Mouse (Mus musculus): ENCODE data around the gene Mfap1b. TPM values are rescaled to one million over a fixed set of nuclear protein-coding genes. Genes with fewer than 3 reads are reported as not detected.

Gene Mfap1b
- polyA plus RNA-seq, 1 experiment from 2014 or later: 63.3 TPM

DNA sequence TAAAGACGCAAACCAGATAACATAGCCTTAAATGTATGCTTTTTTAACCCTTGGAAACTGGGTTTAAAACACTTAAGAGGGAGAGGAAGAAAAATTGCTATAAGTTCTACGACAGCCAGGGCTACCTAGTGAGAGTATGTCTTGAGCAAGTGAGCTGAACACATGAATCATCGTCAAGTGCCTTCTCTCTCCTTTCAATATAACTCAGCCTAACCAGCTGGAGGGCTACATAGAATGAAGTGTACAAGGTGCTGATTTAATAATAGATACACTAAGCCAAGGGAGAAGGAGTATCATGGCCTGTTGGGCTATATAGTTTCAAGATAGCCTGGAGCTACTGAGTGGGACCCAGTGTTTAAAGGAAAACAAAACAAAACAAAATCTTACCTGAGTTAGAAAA, 55.4 kb downstream of the Mfap1b start:
- 92% methylated on average over 3 of the region's 3 CpGs for WGBS
- Histone ChIP-seq H3K4me3 (no peak overlapping the region), H3K9ac (no peak overlapping the region), H3K4me2 (no peak overlapping the region), H3K27ac (no peak overlapping the region), H3K27me3 (no peaks in the 10 kb centered on the region), H3K36me3 (peaks cover 54% of the 10 kb centered on the region), H3K9me3 (no peaks in the 10 kb centered on the region), H3K4me1 (peaks cover 24% of the 10 kb centered on the region)
- no peak for ATAC-seq (ENCODE audit: insufficient number of reproducible peaks, insufficient read depth, low FRiP score, low TSS enrichment, low read depth)

DNA sequence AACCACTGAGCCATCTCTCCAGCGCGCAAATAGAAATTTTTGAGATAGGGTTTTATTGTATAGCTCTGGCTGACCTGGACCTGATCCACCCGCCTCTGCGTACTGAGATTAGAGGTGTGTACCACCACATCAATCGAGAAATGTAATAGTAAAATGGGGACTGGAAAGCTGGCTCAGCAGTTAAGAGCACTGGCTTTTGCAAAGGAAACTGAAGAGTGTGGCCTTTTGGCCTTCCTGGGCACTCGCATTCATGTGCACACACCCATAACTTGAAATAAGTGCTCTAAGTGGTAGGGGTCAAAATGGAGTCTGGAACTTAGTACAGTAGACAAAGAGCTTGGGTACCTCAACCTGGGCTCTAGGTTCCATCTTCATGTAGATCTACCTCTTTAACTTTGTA, 57.5 kb downstream of the Mfap1b start:
- Histone ChIP-seq H3K4me3 (peak overlapping the region; percentile 73; the same call in 1 of the 2 replicates), H3K4me2 (peak overlapping the region; percentile 68)

GRCm38 (mm10) chr2:121415591-121415990, 58.3 kb downstream of the Mfap1b start:
- 73% methylated on average over 3 of the region's 3 CpGs for WGBS
- Histone ChIP-seq H3K36me3 (peaks cover 30% of the 10 kb centered on the region), H3K4me3 (peak overlapping the region; percentile 73), H3K4me1 (peaks cover 24% of the 10 kb centered on the region), H3K4me2 (peak overlapping the region; percentile 68), H3K27ac (no peak overlapping the region), H3K9me3 (no peaks in the 10 kb centered on the region), H3K9ac (peak overlapping the region; percentile 62), H3K27me3 (no peaks in the 10 kb centered on the region)
- ATAC-seq (ENCODE audit: insufficient number of reproducible peaks, insufficient read depth, low FRiP score, low TSS enrichment, low read depth): no peak

More for the DNA sequence above, 57.5 kb downstream of the Mfap1b start:
- Histone ChIP-seq H3K36me3 (peaks cover 35% of the 10 kb centered on the region), H3K9me3 (no peaks in the 10 kb centered on the region), H3K9ac (no peak overlapping the region), H3K27me3 (no peaks in the 10 kb centered on the region), H3K4me1 (peaks cover 24% of the 10 kb centered on the region), H3K27ac (no peak overlapping the region)
- 92% methylated on average over 6 of the region's 6 CpGs for WGBS
- no peak for ATAC-seq (ENCODE audit: insufficient number of reproducible peaks, insufficient read depth, low FRiP score, low TSS enrichment, low read depth)

DNA sequence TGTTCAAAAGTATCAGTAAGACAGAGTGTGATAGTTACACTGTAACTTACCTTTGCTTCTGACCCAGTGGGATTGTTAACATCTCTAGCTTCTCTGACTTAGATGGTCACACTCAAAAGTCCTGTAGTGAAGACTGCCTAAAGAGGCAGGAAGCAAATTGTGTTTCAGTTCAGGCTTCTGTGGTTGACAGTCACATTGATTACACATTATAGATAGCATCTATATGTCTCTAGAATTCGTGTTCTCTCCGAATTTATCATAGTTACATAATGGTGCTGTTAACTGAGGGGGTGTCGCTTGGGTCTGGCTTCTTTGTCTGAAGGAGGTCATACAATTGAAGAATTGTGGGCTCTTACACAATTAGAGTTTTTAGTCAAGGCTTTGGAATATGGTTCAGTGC, 58.8 kb downstream of the Mfap1b start:
- H3K4me1 ChIP-seq: peaks cover 24% of the 10 kb centered on the region
- 57% methylated on average over 3 of the region's 3 CpGs for WGBS
- no peak overlapping the region for H3K27ac ChIP-seq
- peak overlapping the region; percentile 68 for H3K4me2 ChIP-seq
- H3K27me3 ChIP-seq: no peaks in the 10 kb centered on the region
- H3K9ac ChIP-seq: peak overlapping the region; percentile 62
- peak overlapping the region; percentile 73 for H3K4me3 ChIP-seq
- no peaks in the 10 kb centered on the region for H3K9me3 ChIP-seq
- peaks cover 26% of the 10 kb centered on the region for H3K36me3 ChIP-seq
- ATAC-seq (ENCODE audit: insufficient number of reproducible peaks, insufficient read depth, low FRiP score, low TSS enrichment, low read depth): no peak

- Histone ChIP-seq H3K9ac (peak overlapping the region; percentile 98), H3K36me3 (peaks cover 21% of the 10 kb centered on the region), H3K4me2 (peak overlapping the region; percentile 68), H3K9me3 (no peaks in the 10 kb centered on the region), H3K27me3 (no peaks in the 10 kb centered on the region), H3K4me1 (peaks cover 24% of the 10 kb centered on the region), H3K27ac (peak overlapping the region; percentile 95), H3K4me3 (peak overlapping the region; percentile 73)
- ATAC-seq (ENCODE audit: insufficient number of reproducible peaks, insufficient read depth, low FRiP score, low TSS enrichment, low read depth): peak; percentile 50
- under 1% methylated on average over 32 of the region's 32 CpGs for WGBS
Measured at GRCm38 (mm10) chr2:121414139-121414685, 59.7 kb downstream of the Mfap1b start.

- Histone ChIP-seq H3K4me2 (peak within 1 kb of the TSS; percentile 68), H3K4me3 (peak within 1 kb of the TSS; percentile 73), H3K9ac (peak within 1 kb of the TSS; percentile 98), H3K9me3 (no peaks in the 10 kb centered on the region), H3K27me3 (no peaks in the 10 kb centered on the region), H3K27ac (peak within 1 kb of the TSS; percentile 95), H3K4me1 (peaks cover 21% of the 10 kb centered on the region), H3K36me3 (peaks cover 16% of the 10 kb centered on the region)
- peak; percentile 100 for ATAC-seq (ENCODE audit: insufficient number of reproducible peaks, insufficient read depth, low FRiP score, low TSS enrichment, low read depth)
- WGBS: under 1% methylated on average over 65 of the region's 68 CpGs
Measured at GRCm38 (mm10) chr2:121413387-121414042, 60.4 kb downstream of the Mfap1b start, which contains the start of the genes Pdia3 and Catsper2. Pdia3 (plus strand) TSS chr2:121413775. Catsper2 (minus strand) TSS chr2:121413792.

DNA sequence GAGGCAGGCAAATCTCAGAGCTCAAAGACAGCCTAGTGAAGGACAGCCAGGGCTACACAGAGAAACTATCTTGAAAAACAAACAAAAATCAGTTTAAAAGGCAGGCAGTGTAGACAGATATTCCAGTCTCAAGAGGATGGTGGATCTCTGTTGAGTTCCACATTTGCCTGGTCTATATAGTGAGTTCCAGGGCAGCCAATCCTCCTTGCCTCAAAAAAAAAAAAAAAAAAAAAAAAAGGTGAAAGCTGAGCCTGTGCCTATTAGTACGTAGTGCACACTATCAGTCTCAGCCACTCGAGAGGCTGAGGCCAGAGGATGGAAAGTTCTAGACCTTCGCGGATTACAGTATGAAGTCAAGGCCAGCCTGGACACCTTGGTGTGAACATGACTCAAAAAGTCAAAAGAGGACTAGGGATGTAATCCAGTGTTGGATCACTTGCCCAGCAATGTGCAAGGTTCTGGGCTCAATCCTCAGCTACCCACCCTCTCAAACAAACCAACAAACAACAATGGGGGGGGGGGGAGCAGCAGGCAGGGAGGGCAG, 61.0 kb downstream of the Mfap1b start:
- 0 out of 2 replicates have a peak, but pooled peaks have one; percentile 0 for ATAC-seq (ENCODE audit: insufficient number of reproducible peaks, insufficient read depth, low FRiP score, low TSS enrichment, low read depth)
- Histone ChIP-seq H3K36me3 (peaks cover 10% of the 10 kb centered on the region), H3K4me1 (peaks cover 21% of the 10 kb centered on the region), H3K9me3 (no peaks in the 10 kb centered on the region), H3K27me3 (no peaks in the 10 kb centered on the region), H3K4me3 (peak overlapping the region; percentile 73), H3K4me2 (peak overlapping the region; percentile 68), H3K27ac (peak overlapping the region; percentile 95), H3K9ac (peak overlapping the region; percentile 98)
- 12% methylated on average over 4 of the region's 4 CpGs for WGBS

Small RNAs within 50 kb of the gene (microRNA-seq; reads per million reads assigned to microRNA genes)
- not detected for gene Gm22953

Other genes with a start within 250 kb of the Mfap1b start
- 95.8 and 96.5 TPM in 2 replicates for gene Trp53bp1, start 202.7 kb downstream of the Mfap1b start, polyA plus RNA-seq (2015; fragmentation: Nextera tagmentation; extraction: Ambion mirVana)
- gene Map1a, start 184.5 kb downstream of the Mfap1b start, polyA plus RNA-seq (2015; fragmentation: Nextera tagmentation; extraction: Ambion mirVana): 4.3 and 4.8 TPM in 2 replicates
- 8.4 and 11.7 TPM in 2 replicates for gene Ppip5k1, start 118.7 kb downstream of the Mfap1b start, polyA plus RNA-seq (2015; fragmentation: Nextera tagmentation; extraction: Ambion mirVana)
- 12.9 and 19.7 TPM in 2 replicates for gene Ckmt1, start 116.4 kb downstream of the Mfap1b start, polyA plus RNA-seq (2015; fragmentation: Nextera tagmentation; extraction: Ambion mirVana)
- not detected in 2 replicates for gene Strc, start 86.9 kb downstream of the Mfap1b start, polyA plus RNA-seq (2015; fragmentation: Nextera tagmentation; extraction: Ambion mirVana)
- 657 and 685 TPM in 2 replicates for gene Pdia3, start 60.3 kb downstream of the Mfap1b start, polyA plus RNA-seq (2015; fragmentation: Nextera tagmentation; extraction: Ambion mirVana)
- 3.3 and 3.8 TPM in 2 replicates for gene Catsper2, start 60.3 kb downstream of the Mfap1b start, polyA plus RNA-seq (2015; fragmentation: Nextera tagmentation; extraction: Ambion mirVana)
- 12.2 and 22.4 TPM in 2 replicates for gene Ell3, start 29.8 kb downstream of the Mfap1b start, polyA plus RNA-seq (2015; fragmentation: Nextera tagmentation; extraction: Ambion mirVana)
- gene Serf2, start 24.9 kb downstream of the Mfap1b start, polyA plus RNA-seq (2015; fragmentation: Nextera tagmentation; extraction: Ambion mirVana): 552 and 638 TPM in 2 replicates
- 129 and 139 TPM in 2 replicates for gene Hypk, start 20.8 kb downstream of the Mfap1b start, polyA plus RNA-seq (2015; fragmentation: Nextera tagmentation; extraction: Ambion mirVana)
- 0.55 and 0.65 TPM in 2 replicates for gene Serinc4, start 17.3 kb downstream of the Mfap1b start, polyA plus RNA-seq (2015; fragmentation: Nextera tagmentation; extraction: Ambion mirVana)
- gene Mfap1a, start 32.6 kb upstream of the Mfap1b start, polyA plus RNA-seq (2015; fragmentation: Nextera tagmentation; extraction: Ambion mirVana): 31.4 and 39.4 TPM in 2 replicates
- 7.6 and 8.9 TPM in 2 replicates for gene Wdr76, start 32.7 kb upstream of the Mfap1b start, polyA plus RNA-seq (2015; fragmentation: Nextera tagmentation; extraction: Ambion mirVana)

Data from embryonic facial prominence, embryonic 13.5 days (tissue).